Mouse (Mus musculus) brain, embryonic 14.5 days (tissue): ENCODE results near the gene Lmo2. TPM values are rescaled to one million over a fixed set of nuclear protein-coding genes. Genes with fewer than 3 reads are reported as not detected.

Experiments used
- DNase-seq: peaks from one replicate; pipeline ENCODE4 v3.0.0-alpha.2; 2011; ENCODE audit warnings: low read depth
- CTCF ChIP-seq: fragments of 200-500 bp; IDR thresholded peaks from 2 replicates; pipeline ENCODE4 v1.5.1; 2012; ENCODE audit warnings: inconsistent platforms, mild to moderate bottlenecking, moderate library complexity, borderline replicate concordance; ENCODE audit not compliant: insufficient read depth, insufficient read length; ENCODE audit errors: extremely low read depth
- POLR2A ChIP-seq: fragments of 200-500 bp; IDR thresholded peaks from 2 replicates; pipeline ENCODE4 v1.6.1; 2012; ENCODE audit warnings: mild to moderate bottlenecking, inconsistent platforms, borderline replicate concordance; ENCODE audit not compliant: poor library complexity, insufficient read depth, insufficient read length, severe bottlenecking; ENCODE audit errors: extremely low read depth
- polyA plus RNA-seq: library from polyadenylated mRNA; depleted of rRNA; stranded (reverse); fragments of >200 nt; gene quantifications from 2 replicates; pipeline ENCODE4 v1.2.3, GENCODE M21; 2012; rRNA removed

Lmo2 gene
- polyA plus RNA-seq = 35.6 and 38.3 TPM in 2 replicates

GRCm38 (mm10) chr2:103957649-103958546 lies at the start of gene Lmo2:
Gene Lmo2 (plus strand): TSS chr2:103957986.
- DNase-seq = no peak

GRCm38 (mm10) chr2:103910601-103911000 lies 47.2 kb upstream of the Lmo2 start:
- no peak for TF ChIP-seq CTCF
- TF ChIP-seq POLR2A = no peak
- no peak for DNase-seq

More at GRCm38 (mm10) chr2:103957649-103958546, at the start of gene Lmo2:
- TF ChIP-seq POLR2A (no peak), CTCF (no peak)

GRCm38 (mm10) chr2:103912481-103913251 lies 45.1 kb upstream of the Lmo2 start:
- TF ChIP-seq CTCF (no peak), POLR2A (no peak)
- DNase-seq = no peak

- TF ChIP-seq POLR2A = no peak
- no peak for TF ChIP-seq CTCF
- no peak for DNase-seq
Measured at GRCm38 (mm10) chr2:103913252-103913650, 44.5 kb upstream of the Lmo2 start.

GRCm38 (mm10) chr2:103916069-103916468 lies 41.7 kb upstream of the Lmo2 start:
- TF ChIP-seq POLR2A = no peak
- no peak for TF ChIP-seq CTCF
- DNase-seq = no peak

GRCm38 (mm10) chr2:103917375-103917774 lies 40.4 kb upstream of the Lmo2 start:
- DNase-seq = no peak
- TF ChIP-seq POLR2A (no peak), CTCF (no peak)

GRCm38 (mm10) chr2:103918375-103918774 lies 39.4 kb upstream of the Lmo2 start:
- no peak for DNase-seq
- TF ChIP-seq POLR2A = no peak
- TF ChIP-seq CTCF = no peak

- TF ChIP-seq POLR2A (no peak), CTCF (no peak)
Measured at GRCm38 (mm10) chr2:103919488-103919887, 38.3 kb upstream of the Lmo2 start.

GRCm38 (mm10) chr2:103926586-103927113 lies 31.1 kb upstream of the Lmo2 start:
- DNase-seq = no peak
- no peak for TF ChIP-seq CTCF
- no peak for TF ChIP-seq POLR2A

More at GRCm38 (mm10) chr2:103919488-103919887, 38.3 kb upstream of the Lmo2 start:
- DNase-seq = no peak

- no peak for TF ChIP-seq POLR2A
- DNase-seq = peak; percentile 85
Measured at GRCm38 (mm10) chr2:103927610-103928145, 30.1 kb upstream of the Lmo2 start.

- TF ChIP-seq CTCF (no peak), POLR2A (no peak)
- peak; percentile 92 for DNase-seq
Measured at GRCm38 (mm10) chr2:103930306-103931019, 27.3 kb upstream of the Lmo2 start.

GRCm38 (mm10) chr2:103931511-103931911 lies 26.3 kb upstream of the Lmo2 start:
- DNase-seq = no peak
- no peak for TF ChIP-seq POLR2A
- TF ChIP-seq CTCF = no peak
